Mouse (Mus musculus) heart, adult 2 months (tissue): ENCODE data around the gene Klhl25. TPM values are rescaled to one million over a fixed set of nuclear protein-coding genes. Genes with fewer than 3 reads are reported as not detected.
"Not testable (repeated sequence)": the region's sequence is repeated elsewhere in the genome, so short reads cannot be mapped to it uniquely, and the experiment has no call there.

Experiments used
- DNase-seq, 2 experiments: peaks; one replicate each; pipeline ENCODE4 v3.0.0; 2021
- H3K27ac ChIP-seq: fragments of 200-600 bp; 2 replicates; pipeline ENCODE4 v1.8.1; 2022
- H3K27me3 ChIP-seq: fragments of 200-500 bp; 2 replicates; pipeline ENCODE4 v1.6.1; 2012; ENCODE audit warnings: mild to moderate bottlenecking, low read length, inconsistent platforms, mixed read lengths; ENCODE audit not compliant: control insufficient read depth, insufficient read depth
- H3K36me3 ChIP-seq: fragments of 200-500 bp; 2 replicates; pipeline ENCODE4 v1.6.1; 2012; ENCODE audit warnings: low read length, inconsistent platforms; ENCODE audit not compliant: control insufficient read depth, insufficient read depth
- H3K4me1 ChIP-seq: fragments of 200-500 bp; 2 replicates; pipeline ENCODE4 v1.6.1; 2011; ENCODE audit warnings: low read length; ENCODE audit not compliant: control insufficient read depth, insufficient read depth
- H3K4me3 ChIP-seq: fragments of 200-600 bp; 2 replicates; pipeline ENCODE4 v1.8.1; 2022
- H3K79me2 ChIP-seq: fragments of 200-500 bp; replicated peaks from 2 replicates; pipeline ENCODE4 v1.6.1; 2012; ENCODE audit warnings: mild to moderate bottlenecking, inconsistent platforms, low read length, moderate library complexity, mixed read lengths; ENCODE audit not compliant: control insufficient read depth, insufficient read depth
- H3K9ac ChIP-seq: fragments of 200-500 bp; 2 replicates; pipeline ENCODE4 v1.6.1; 2012; ENCODE audit warnings: low read depth, mild to moderate bottlenecking, control low read depth, inconsistent platforms, low read length, mixed read lengths
- CTCF ChIP-seq: fragments of 200-600 bp; IDR thresholded peaks from 2 replicates; pipeline ENCODE4 v1.8.1; 2022; ENCODE audit warnings: antibody characterized with exemption, mild to moderate bottlenecking, moderate library complexity
- EP300 ChIP-seq: fragments of 200-500 bp; IDR thresholded peaks from 2 replicates; pipeline ENCODE4 v1.6.1; 2011; ENCODE audit warnings: low read depth, low read length, control low read depth; ENCODE audit not compliant: insufficient read depth
- POLR2A ChIP-seq: fragments of 200-500 bp; IDR thresholded peaks from 2 replicates; pipeline ENCODE4 v1.6.1; 2011; ENCODE audit warnings: mild to moderate bottlenecking, low read depth, low read length, control low read depth; ENCODE audit not compliant: insufficient read depth
- WGBS: fragments of 180-500 bp; shearing (Covaris S2); methylation state at CpG from one replicate; pipeline ENCODE4 v1.1.7; 2018; 5-methylcytosine and 5-hydroxymethylcytosine counted together
- intact Hi-C: fragments of 180-260 bp; cut with DNase I; formaldehyde crosslinking; loops from one replicate; pipeline ENCODE4 v1.15.1; 2025
- polyA plus RNA-seq: library from polyadenylated mRNA; depleted of rRNA; stranded (reverse); fragments of >200 nt; gene quantifications from 2 replicates; pipeline ENCODE4 v1.2.3, GENCODE M21; 2012
- total RNA-seq, 2 experiments: library from RNA; stranded (reverse); gene quantifications; 2 replicates each; pipeline ENCODE4 v1.2.3; 2021

The Klhl25 gene
- total and polyA plus RNA-seq, 3 experiments = 4.8 to 6.4 (median 5.9) TPM

GRCm38 (mm10) chr7:75868687-75869086, 20.6 kb downstream of the Klhl25 start:
- 67% methylated on average over 2 of the region's 2 CpGs for WGBS
- DNase-seq = no peak
- Histone ChIP-seq H3K79me2 (no peaks in the 10 kb centered on the region), H3K27me3 (no peaks in the 10 kb centered on the region), H3K4me1 (no peaks in the 10 kb centered on the region), H3K36me3 (no peaks in the 10 kb centered on the region), H3K4me3 (no peak overlapping the region), H3K27ac (no peak overlapping the region), H3K9ac (no peak overlapping the region)
- TF ChIP-seq POLR2A = no peak
- no peak for TF ChIP-seq CTCF
- TF ChIP-seq EP300 = no peak
- intact Hi-C loops = no loop called here

GRCm38 (mm10) chr7:75870551-75870950, 22.4 kb downstream of the Klhl25 start:
- Histone ChIP-seq H3K36me3 (no peaks in the 10 kb centered on the region), H3K4me3 (no peak overlapping the region), H3K27ac (no peak overlapping the region), H3K4me1 (no peaks in the 10 kb centered on the region), H3K9ac (no peak overlapping the region), H3K27me3 (no peaks in the 10 kb centered on the region), H3K79me2 (no peaks in the 10 kb centered on the region)
- WGBS = 71% methylated on average over 9 of the region's 9 CpGs
- TF ChIP-seq CTCF (no peak), POLR2A (no peak), EP300 (no peak)
- intact Hi-C loops = no loop called here
- DNase-seq = no peak

- no peak for DNase-seq
- H3K27ac ChIP-seq = no peak overlapping the region
- no peaks in the 10 kb centered on the region for H3K27me3 ChIP-seq
- intact Hi-C loops = no loop called here
- TF ChIP-seq EP300 (no peak), POLR2A (no peak), CTCF (no peak)
- 60% methylated on average over 5 of the region's 5 CpGs for whole genome bisulfite sequencing
- H3K36me3 ChIP-seq = no peaks in the 10 kb centered on the region
- no peaks in the 10 kb centered on the region for H3K79me2 ChIP-seq
- no peak overlapping the region for H3K9ac ChIP-seq
- no peaks in the 10 kb centered on the region for H3K4me1 ChIP-seq
- no peak overlapping the region for H3K4me3 ChIP-seq
Measured at GRCm38 (mm10) chr7:75872255-75872654, 24.1 kb downstream of the Klhl25 start.

- Histone ChIP-seq H3K27me3 (no peaks in the 10 kb centered on the region), H3K4me3 (no peak overlapping the region), H3K36me3 (no peaks in the 10 kb centered on the region), H3K9ac (no peak overlapping the region), H3K27ac (no peak overlapping the region), H3K79me2 (no peaks in the 10 kb centered on the region), H3K4me1 (no peaks in the 10 kb centered on the region)
- intact Hi-C loops = no loop called here
- no peak for TF ChIP-seq POLR2A
- TF ChIP-seq CTCF = no peak
- no peak for TF ChIP-seq EP300
- no peak for DNase-seq
- WGBS = 78% methylated on average over 8 of the region's 8 CpGs
Measured at GRCm38 (mm10) chr7:75872697-75873096, 24.6 kb downstream of the Klhl25 start.

- intact Hi-C loops = no loop called here
- Histone ChIP-seq H3K36me3 (no peaks in the 10 kb centered on the region), H3K27me3 (no peaks in the 10 kb centered on the region), H3K4me3 (no peak overlapping the region), H3K27ac (no peak overlapping the region), H3K4me1 (no peaks in the 10 kb centered on the region), H3K79me2 (no peaks in the 10 kb centered on the region), H3K9ac (no peak overlapping the region)
- 79% methylated on average over 3 of the region's 3 CpGs for WGBS
- TF ChIP-seq POLR2A = no peak
- no peak for TF ChIP-seq EP300
- peak; percentile 52 for TF ChIP-seq CTCF
- no peak for DNase-seq
Measured at GRCm38 (mm10) chr7:75873216-75873615, 25.1 kb downstream of the Klhl25 start.

- WGBS = 90% methylated on average over 7 of the region's 7 CpGs
Measured at GRCm38 (mm10) chr7:75873746-75874145, 25.6 kb downstream of the Klhl25 start.

GRCm38 (mm10) chr7:75879436-75879835, 31.3 kb downstream of the Klhl25 start:
- H3K36me3 ChIP-seq, H3K27me3 ChIP-seq, H3K4me1 ChIP-seq, H3K27ac ChIP-seq, intact Hi-C loops, H3K79me2 ChIP-seq, H3K9ac ChIP-seq, DNase-seq, H3K4me3 ChIP-seq: not testable (repeated sequence)
- WGBS = 70% methylated on average over 2 of the region's 2 CpGs

More at GRCm38 (mm10) chr7:75873746-75874145, 25.6 kb downstream of the Klhl25 start:
- Histone ChIP-seq H3K27me3 (no peaks in the 10 kb centered on the region), H3K79me2 (no peaks in the 10 kb centered on the region), H3K4me3 (no peak overlapping the region), H3K4me1 (no peaks in the 10 kb centered on the region), H3K27ac (no peak overlapping the region), H3K36me3 (no peaks in the 10 kb centered on the region), H3K9ac (no peak overlapping the region)
- intact Hi-C loops = no loop called here
- no peak for TF ChIP-seq CTCF
- TF ChIP-seq EP300 = no peak
- TF ChIP-seq POLR2A = no peak
- DNase-seq = no peak
